Mouse (Mus musculus) lung, embryonic 15.5 days (tissue): ENCODE results near the gene Olfr1340. TPM values are rescaled to one million over a fixed set of nuclear protein-coding genes. Genes with fewer than 3 reads are reported as not detected.

Experiments
- ATAC-seq: fragments of 200-750 bp; cut with Nextera tagmentation; 2 replicates; pipeline ENCODE4 v1.8.0; 2017; ENCODE audit warnings: moderate number of reproducible peaks, borderline replicate concordance; ENCODE audit not compliant: low FRiP score, low TSS enrichment; ENCODE audit errors: extremely low read depth
- H3K27ac ChIP-seq: fragments of 300-500 bp; sonication (generic); 2 replicates; pipeline ENCODE4 v1.5.1; 2015; ENCODE audit warnings: moderate library complexity, mild to moderate bottlenecking, inconsistent platforms
- H3K27me3 ChIP-seq: fragments of 300-500 bp; sonication (generic); 2 replicates; pipeline ENCODE4 v1.6.1; 2015; ENCODE audit warnings: inconsistent platforms
- H3K36me3 ChIP-seq: fragments of 300-500 bp; sonication (generic); 2 replicates; pipeline ENCODE4 v1.6.1; 2015; ENCODE audit warnings: inconsistent platforms
- H3K4me1 ChIP-seq: fragments of 300-500 bp; sonication (generic); 2 replicates; pipeline ENCODE4 v1.6.1; 2015; ENCODE audit warnings: inconsistent platforms
- H3K4me2 ChIP-seq: fragments of 300-500 bp; sonication (generic); 2 replicates; pipeline ENCODE4 v1.6.1; 2015; ENCODE audit warnings: inconsistent platforms, mild to moderate bottlenecking, moderate library complexity
- H3K4me3 ChIP-seq: fragments of 300-500 bp; sonication (generic); 2 replicates; pipeline ENCODE4 v1.5.1; 2015; ENCODE audit warnings: mild to moderate bottlenecking, inconsistent platforms
- H3K9ac ChIP-seq: fragments of 300-500 bp; sonication (generic); 2 replicates; pipeline ENCODE4 v1.6.1; 2015; ENCODE audit warnings: inconsistent platforms
- H3K9me3 ChIP-seq: fragments of 300-500 bp; sonication (generic); 2 replicates; pipeline ENCODE4 v1.6.1; 2016; ENCODE audit warnings: inconsistent platforms
- WGBS: fragments of 180-500 bp; shearing (Covaris S2); methylation state at CpG from one replicate; pipeline ENCODE4 v1.1.7; 2015; 5-methylcytosine and 5-hydroxymethylcytosine counted together
- polyA plus RNA-seq: library from polyadenylated mRNA; unstranded; fragments of >200 nt; fragmentation: Nextera tagmentation; extraction: Ambion mirVana; gene quantifications from 2 replicates; pipeline ENCODE4 v1.2.1, GENCODE M21; 2015

Olfr1340 gene
- polyA plus RNA-seq, 1 experiment from 2014 or later: not detected

DNA sequence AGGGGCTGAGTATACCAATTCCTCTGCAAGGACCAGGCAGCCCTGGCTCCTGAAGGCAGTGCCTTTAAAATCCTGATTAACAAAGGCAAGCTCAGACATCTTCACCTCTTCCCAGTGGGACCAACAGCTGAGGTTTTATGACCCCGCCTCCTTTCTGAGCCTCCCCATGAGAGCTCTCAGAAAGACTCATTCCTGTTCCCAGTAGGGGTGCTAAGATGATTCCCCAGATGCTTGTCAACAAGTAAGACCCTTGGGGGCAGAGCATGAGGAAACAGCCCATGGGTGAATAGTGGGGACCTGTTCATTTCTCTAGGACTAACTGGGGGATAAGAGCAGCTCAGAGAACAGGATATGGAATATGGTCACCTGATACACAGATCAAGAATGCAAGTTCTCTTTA, 38.7 kb downstream of the Olfr1340 start, which contains the start of gene Olfr1338:
Gene Olfr1338 (minus strand): TSS at position 101 of the 400 bp plus-strand sequence.
- ATAC-seq: no peak
- no peak within 1 kb of the TSS for H3K9ac ChIP-seq
- no peaks in the 10 kb centered on the region for H3K4me1 ChIP-seq
- 74% methylated on average over 1 of the region's 1 CpGs for WGBS
- H3K4me2 ChIP-seq: no peak within 1 kb of the TSS
- H3K9me3 ChIP-seq: no peaks in the 10 kb centered on the region
- H3K27ac ChIP-seq: no peak within 1 kb of the TSS
- H3K36me3 ChIP-seq: no peaks in the 10 kb centered on the region
- H3K27me3 ChIP-seq: no peaks in the 10 kb centered on the region
- H3K4me3 ChIP-seq: no peak within 1 kb of the TSS

Other genes with a start within 250 kb of the Olfr1340 start
- gene Tie1, start 230.1 kb upstream of the Olfr1340 start, polyA plus RNA-seq: 85.6 and 86.1 TPM in 2 replicates
- 12.9 and 13.1 TPM in 2 replicates for gene 2610528J11Rik, start 193.1 kb upstream of the Olfr1340 start, polyA plus RNA-seq
- gene Tmem125, start 176.1 kb upstream of the Olfr1340 start, polyA plus RNA-seq: 5.8 and 6.3 TPM in 2 replicates
- gene Cfap57, start 99.4 kb upstream of the Olfr1340 start, polyA plus RNA-seq: 0.55 and 0.64 TPM in 2 replicates
- gene Ebna1bp2, start 99.3 kb upstream of the Olfr1340 start, polyA plus RNA-seq: 123 and 124 TPM in 2 replicates
- not detected in 2 replicates for gene Olfr62, start 61.2 kb upstream of the Olfr1340 start, polyA plus RNA-seq
- 0.69 and 0.78 TPM in 2 replicates for gene Olfr1342, start 27.4 kb upstream of the Olfr1340 start, polyA plus RNA-seq
- gene Olfr1341, start 16.6 kb upstream of the Olfr1340 start, polyA plus RNA-seq: not detected in 2 replicates
- gene Olfr1339, start 12.0 kb downstream of the Olfr1340 start, polyA plus RNA-seq: not detected in 2 replicates
- not detected in 2 replicates for gene Olfr1338, start 38.6 kb downstream of the Olfr1340 start, polyA plus RNA-seq
- gene Olfr1337, start 62.4 kb downstream of the Olfr1340 start, polyA plus RNA-seq: not detected in 2 replicates
- gene Olfr1335, start 89.8 kb downstream of the Olfr1340 start, polyA plus RNA-seq: not detected in 2 replicates
- not detected in 2 replicates for gene Olfr1333, start 116.1 kb downstream of the Olfr1340 start, polyA plus RNA-seq
- not detected in 2 replicates for gene Olfr1331, start 144.5 kb downstream of the Olfr1340 start, polyA plus RNA-seq
- gene Olfr1330, start 168.5 kb downstream of the Olfr1340 start, polyA plus RNA-seq: not detected in 2 replicates
- not detected in 2 replicates for gene Olfr1329, start 197.3 kb downstream of the Olfr1340 start, polyA plus RNA-seq
- not detected in 2 replicates for gene Olfr1328, start 218.5 kb downstream of the Olfr1340 start, polyA plus RNA-seq
- not detected in 2 replicates for gene Lao1, start 241.4 kb downstream of the Olfr1340 start, polyA plus RNA-seq